Mouse (Mus musculus) limb, embryonic 11.5 days (tissue): ENCODE measurements around the gene Eid3. TPM values are rescaled to one million over a fixed set of nuclear protein-coding genes. Genes with fewer than 3 reads are reported as not detected.

Experiments
- ATAC-seq: fragments of 200-750 bp; cut with Nextera tagmentation; 2 replicates; pipeline ENCODE4 v1.8.0; 2017; ENCODE audit warnings: low read depth; ENCODE audit not compliant: insufficient number of reproducible peaks, low FRiP score, low TSS enrichment
- DNase-seq: peaks from one replicate; pipeline ENCODE4 v3.0.0-alpha.2; 2015; ENCODE audit warnings: low spot score
- H3K27ac ChIP-seq: fragments of 300-500 bp; sonication (generic); replicated peaks from 2 replicates; pipeline ENCODE4 v1.5.1; 2014; ENCODE audit warnings: low read depth, mild to moderate bottlenecking, low read length
- H3K27me3 ChIP-seq: fragments of 300-500 bp; sonication (generic); 2 replicates; pipeline ENCODE4 v1.6.1; 2014; ENCODE audit warnings: mild to moderate bottlenecking, low read length, mixed read lengths; ENCODE audit not compliant: control insufficient read depth, insufficient read depth
- H3K36me3 ChIP-seq: fragments of 300-500 bp; sonication (generic); 2 replicates; pipeline ENCODE4 v1.6.1; 2014; ENCODE audit warnings: mild to moderate bottlenecking, low read length, moderate library complexity, mixed read lengths; ENCODE audit not compliant: control insufficient read depth, insufficient read depth
- H3K4me1 ChIP-seq: fragments of 300-500 bp; sonication (generic); 2 replicates; pipeline ENCODE4 v1.6.1; 2014; ENCODE audit warnings: low read length, mixed read lengths; ENCODE audit not compliant: control insufficient read depth, insufficient read depth
- H3K4me2 ChIP-seq: fragments of 300-500 bp; sonication (generic); 2 replicates; pipeline ENCODE4 v1.6.1; 2014; ENCODE audit warnings: low read depth, mild to moderate bottlenecking, moderate library complexity; ENCODE audit not compliant: severe bottlenecking
- H3K4me3 ChIP-seq: fragments of 300-500 bp; sonication (generic); 2 replicates; pipeline ENCODE4 v1.5.1; 2014; ENCODE audit warnings: low read depth, low read length
- H3K9ac ChIP-seq: fragments of 300-500 bp; sonication (generic); 2 replicates; pipeline ENCODE4 v1.6.1; 2014; ENCODE audit warnings: mild to moderate bottlenecking, low read length
- H3K9me3 ChIP-seq: fragments of 300-500 bp; sonication (generic); 2 replicates; pipeline ENCODE4 v1.6.1; 2016; ENCODE audit warnings: low read length; ENCODE audit not compliant: control insufficient read depth
- WGBS: fragments of 180-500 bp; shearing (Covaris S2); extraction: QIAGEN DNeasy Blood & Tissue Kit; methylation state at CpG from one replicate; pipeline ENCODE4 v1.1.7; 2014; 5-methylcytosine and 5-hydroxymethylcytosine counted together
- polyA plus RNA-seq: library from polyadenylated mRNA; unstranded; fragments of >200 nt; fragmentation: Nextera tagmentation; extraction: Ambion mirVana; gene quantifications from 2 replicates; pipeline ENCODE4 v1.2.1, GENCODE M21; 2014

The Eid3 gene
- polyA plus RNA-seq, 1 experiment from 2014 or later = 0.52 TPM

DNA sequence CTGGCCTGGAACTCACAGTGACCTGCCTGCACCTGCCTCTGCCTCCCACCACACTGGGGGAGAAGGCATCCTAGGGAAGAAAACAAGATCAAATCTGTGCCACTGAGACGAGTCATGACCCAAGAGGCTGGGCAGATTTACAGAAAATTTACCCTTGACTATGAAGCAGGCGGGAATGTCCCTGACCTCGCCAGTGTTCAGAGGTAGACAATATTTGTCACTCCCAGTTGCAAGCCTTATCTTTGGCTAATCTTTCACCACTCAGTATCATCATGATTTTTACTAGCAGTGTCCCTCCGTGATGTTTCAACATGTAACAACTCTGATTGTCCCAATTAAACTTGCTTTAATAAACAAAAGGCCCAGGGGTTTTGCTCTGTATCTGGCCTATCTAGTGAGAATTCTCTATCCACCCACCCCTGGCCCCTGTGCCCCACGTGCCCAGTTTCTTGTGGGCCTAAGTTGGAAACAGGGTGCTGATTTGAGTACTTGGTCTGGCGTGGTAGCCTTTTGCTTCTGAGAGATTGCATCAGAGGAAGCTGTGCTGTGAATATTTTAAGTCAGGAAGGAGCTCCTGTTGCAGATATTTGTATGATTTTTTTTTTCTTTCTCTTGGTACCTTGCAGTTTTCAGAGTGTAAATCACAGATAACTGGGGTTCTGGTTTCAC is 2.1 kb downstream of the Eid3 start:
- no peaks in the 10 kb centered on the region for H3K4me1 ChIP-seq
- no peaks in the 10 kb centered on the region for H3K9me3 ChIP-seq
- DNase-seq (no peak), ATAC-seq (no peak)
- H3K9ac ChIP-seq = no peak overlapping the region
- peaks cover 10% of the 10 kb centered on the region for H3K36me3 ChIP-seq
- no peak overlapping the region for H3K27ac ChIP-seq
- no peaks in the 10 kb centered on the region for H3K27me3 ChIP-seq
- 94% methylated on average over 6 of the region's 6 CpGs for WGBS
- no peak overlapping the region for H3K4me2 ChIP-seq
- H3K4me3 ChIP-seq = no peak overlapping the region

DNA sequence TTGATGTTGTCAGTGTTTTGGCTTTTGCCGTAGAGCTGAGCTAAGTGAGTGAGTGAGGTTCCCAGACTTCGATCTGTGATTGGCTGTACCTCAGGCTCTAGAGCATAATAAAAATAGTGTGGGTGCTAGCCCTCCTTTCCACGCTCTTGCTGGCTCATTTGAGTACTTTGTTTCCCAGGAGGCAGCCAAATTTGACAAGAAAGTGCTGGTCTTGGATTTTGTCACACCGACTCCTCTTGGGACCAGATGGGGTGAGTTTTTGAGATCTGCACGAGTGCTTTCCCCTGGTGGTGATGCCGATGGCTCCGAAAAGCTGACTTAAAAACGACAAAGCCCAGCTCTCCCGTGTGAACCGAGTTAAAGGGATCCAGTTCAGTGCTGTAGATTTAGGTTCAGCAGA is 9.0 kb downstream of the Eid3 start:
- ATAC-seq (no peak), DNase-seq (no peak)
- H3K4me1 ChIP-seq = no peaks in the 10 kb centered on the region
- H3K27me3 ChIP-seq = no peaks in the 10 kb centered on the region
- H3K36me3 ChIP-seq = peaks cover 27% of the 10 kb centered on the region
- no peak overlapping the region for H3K27ac ChIP-seq
- no peak overlapping the region for H3K4me2 ChIP-seq
- no peak overlapping the region for H3K9ac ChIP-seq
- no peak overlapping the region for H3K4me3 ChIP-seq
- H3K9me3 ChIP-seq = no peaks in the 10 kb centered on the region
- WGBS = 91% methylated on average over 10 of the region's 10 CpGs

GRCm38 (mm10) chr10:82876076-82876796 is 9.8 kb downstream of the Eid3 start:
- no peaks in the 10 kb centered on the region for H3K4me1 ChIP-seq
- H3K36me3 ChIP-seq = peaks cover 26% of the 10 kb centered on the region
- H3K4me3 ChIP-seq = no peak overlapping the region
- DNase-seq (no peak), ATAC-seq (no peak)
- WGBS = 88% methylated on average over 16 of the region's 16 CpGs
- no peak overlapping the region for H3K9ac ChIP-seq
- no peak overlapping the region for H3K4me2 ChIP-seq
- no peaks in the 10 kb centered on the region for H3K27me3 ChIP-seq
- no peaks in the 10 kb centered on the region for H3K9me3 ChIP-seq
- H3K27ac ChIP-seq = no peak overlapping the region

GRCm38 (mm10) chr10:82887354-82887753 is 20.9 kb downstream of the Eid3 start:
- WGBS = 95% methylated on average over 6 of the region's 6 CpGs
- DNase-seq (no peak), ATAC-seq (no peak)
- Histone ChIP-seq H3K27me3 (no peaks in the 10 kb centered on the region), H3K9ac (no peak overlapping the region), H3K4me1 (no peaks in the 10 kb centered on the region), H3K27ac (no peak overlapping the region), H3K9me3 (no peaks in the 10 kb centered on the region), H3K36me3 (peaks cover 23% of the 10 kb centered on the region), H3K4me3 (no peak overlapping the region), H3K4me2 (no peak overlapping the region)

- Histone ChIP-seq H3K4me2 (no peak overlapping the region), H3K27ac (no peak overlapping the region), H3K36me3 (peaks cover 19% of the 10 kb centered on the region), H3K9me3 (no peaks in the 10 kb centered on the region), H3K27me3 (no peaks in the 10 kb centered on the region), H3K9ac (no peak overlapping the region), H3K4me1 (no peaks in the 10 kb centered on the region), H3K4me3 (no peak overlapping the region)
- WGBS = 88% methylated on average over 8 of the region's 8 CpGs
- DNase-seq (no peak), ATAC-seq (no peak)
Observed at GRCm38 (mm10) chr10:82888576-82888975, 22.1 kb downstream of the Eid3 start.

- no peak overlapping the region for H3K27ac ChIP-seq
- no peak for ATAC-seq
Observed at GRCm38 (mm10) chr10:82889447-82889973, 23.1 kb downstream of the Eid3 start.

DNA sequence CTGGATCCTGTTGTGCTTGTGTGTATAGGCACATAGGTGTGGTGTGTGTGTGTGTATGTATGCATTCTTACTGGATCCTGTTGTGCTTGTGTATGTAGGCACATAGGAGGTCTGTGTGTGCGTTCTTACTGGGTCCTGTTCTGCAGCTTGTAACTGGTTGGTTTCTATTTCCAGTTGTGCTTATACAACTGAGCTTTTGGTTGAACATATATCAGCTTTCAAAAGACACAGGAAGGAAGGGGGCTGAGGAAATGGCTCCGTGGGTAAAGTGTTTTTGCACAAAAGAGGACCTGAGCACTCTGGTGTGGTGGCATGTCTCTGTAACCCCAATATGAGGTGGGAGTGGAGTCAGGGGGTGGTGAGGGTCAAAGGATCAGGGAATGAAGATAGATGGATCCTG is 24.5 kb downstream of the Eid3 start:
- Histone ChIP-seq H3K27me3 (no peaks in the 10 kb centered on the region), H3K4me1 (no peaks in the 10 kb centered on the region), H3K9me3 (no peaks in the 10 kb centered on the region), H3K27ac (no peak overlapping the region), H3K36me3 (peaks cover 20% of the 10 kb centered on the region), H3K4me3 (no peak overlapping the region), H3K9ac (no peak overlapping the region), H3K4me2 (no peak overlapping the region)
- WGBS = 87% methylated on average over 2 of the region's 2 CpGs
- no peak for ATAC-seq
- no peak for DNase-seq

More at GRCm38 (mm10) chr10:82889447-82889973, 23.1 kb downstream of the Eid3 start:
- Histone ChIP-seq H3K4me1 (no peaks in the 10 kb centered on the region), H3K9me3 (no peaks in the 10 kb centered on the region), H3K9ac (no peak overlapping the region), H3K27me3 (no peaks in the 10 kb centered on the region), H3K36me3 (peaks cover 18% of the 10 kb centered on the region), H3K4me3 (no peak overlapping the region), H3K4me2 (no peak overlapping the region)
- WGBS = 91% methylated on average over 9 of the region's 9 CpGs
- DNase-seq = no peak

GRCm38 (mm10) chr10:82891427-82891826 is 25.0 kb downstream of the Eid3 start:
- H3K9me3 ChIP-seq = no peaks in the 10 kb centered on the region
- no peak overlapping the region for H3K4me3 ChIP-seq
- ATAC-seq (no peak), DNase-seq (no peak)
- 91% methylated on average over 7 of the region's 7 CpGs for whole genome bisulfite sequencing
- no peaks in the 10 kb centered on the region for H3K4me1 ChIP-seq
- no peak overlapping the region for H3K9ac ChIP-seq
- no peaks in the 10 kb centered on the region for H3K27me3 ChIP-seq
- H3K27ac ChIP-seq = no peak overlapping the region
- peaks cover 25% of the 10 kb centered on the region for H3K36me3 ChIP-seq
- no peak overlapping the region for H3K4me2 ChIP-seq
